Comparison of ENCODE assay signal across 8 mouse cellular contexts in the genomic region with DNA sequence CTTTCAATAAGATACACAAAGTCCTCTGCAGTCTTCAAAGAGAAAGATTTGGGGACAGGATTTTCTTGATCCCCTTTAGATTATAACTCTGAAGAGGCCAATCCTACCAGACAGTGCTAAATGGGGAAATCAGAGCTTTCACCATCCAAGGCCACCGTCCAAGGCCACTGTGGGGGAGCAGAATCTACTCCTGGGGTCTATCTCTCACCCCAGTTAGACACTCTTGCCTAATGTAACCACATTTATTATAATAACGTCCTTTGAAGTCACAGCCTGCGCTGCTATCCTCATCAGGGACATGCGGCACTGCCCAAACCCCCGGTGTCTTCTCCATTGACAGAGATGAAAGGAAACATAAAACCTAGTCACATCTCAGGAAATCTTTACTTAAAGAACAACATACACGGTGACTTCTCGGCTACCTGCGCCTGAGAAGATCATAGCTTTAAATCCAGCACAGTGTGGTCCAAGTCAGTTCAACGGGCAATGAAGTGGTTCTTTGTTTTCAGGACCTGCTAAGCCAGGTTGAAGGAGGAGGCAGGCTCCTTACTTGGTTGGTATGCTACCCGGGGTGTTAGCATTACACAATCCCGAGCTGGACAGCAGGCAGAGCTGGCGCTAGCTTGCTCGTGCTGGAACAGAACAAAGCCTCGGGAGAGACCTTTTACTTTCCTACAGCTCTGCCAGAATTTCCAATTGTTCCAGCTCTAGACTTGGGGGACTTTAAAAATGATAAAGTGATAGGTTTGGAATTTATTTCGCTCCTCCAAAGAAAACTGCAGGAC. TPM values are rescaled to one million over a fixed set of nuclear protein-coding genes. Genes with fewer than 3 reads are reported as not detected.
DNase-seq lines count a peak whose midpoint lies in the region.

No protein-coding gene starts in this region.

- DNase-seq in cerebellum, postnatal 25 days, result peak; percentile 48 to 51
- no peak for DNase-seq in cerebellum, adult 11 months
- peak; percentile 25 for DNase-seq in 3T3-L1 (ENCODE audit: low read depth, low spot score)
- peak; percentile 68 for DNase-seq in gastrocnemius, adult 18-20 months (ENCODE audit: low spot score)
- DNase-seq in kidney, adult 9 months, result peak; percentile 61
- DNase-seq in lung, postnatal 4 days, result peak; percentile 39 to 69
- DNase-seq in testis, postnatal 10 days (ENCODE audit: low spot score), result no peak
- DNase-seq in thymus, postnatal 25 days, result no peak

RNA-seq across cellular contexts. Expression of gene Atl2, which starts 23.8 kb away (rescaled TPM):
- total RNA-seq in gastrocnemius, adult 18-20 months (2021), result 100 to 1,000 TPM; 143 to 147 TPM

Comparison
In these comparisons a context has a peak if more than half of its experiments do, and no peak if none do; other contexts are left out.
1. DNase-seq: peak in cerebellum, postnatal 25 days (2 of 2), 3T3-L1 (single experiment), gastrocnemius, adult 18-20 months (single experiment), kidney, adult 9 months (single experiment) and lung, postnatal 4 days (2 of 2); none in cerebellum, adult 11 months (single experiment), testis, postnatal 10 days (single experiment) and thymus, postnatal 25 days (single experiment).